Mouse (Mus musculus): Measurements from ENCODE around the gene Atp6v1a. TPM values are rescaled to one million over a fixed set of nuclear protein-coding genes. Genes with fewer than 3 reads are reported as not detected.

Gene Atp6v1a
- total RNA-seq, 2 experiments from 2014 or later = 17.0 to 20.1 TPM

GRCm38 (mm10) chr16:44039112-44039511 is 100.4 kb downstream of the Atp6v1a start:
- TF ChIP-seq CTCF (IDR thresholded peaks at IDR 0.05) = peak; percentile 31; the same call in 1 of the 2 replicates
- intact Hi-C loops (cut with DNase I) = no loop called here
- no peak for DNase-seq
- Histone ChIP-seq H3K4me3 (no peak overlapping the region), H3K27ac (no peak overlapping the region)

Other genes starting within 250 kb of the Atp6v1a start
- 1 to 10 TPM; 1.5 to 3.2 TPM for gene Ccdc191, start 249.9 kb downstream of the Atp6v1a start, total RNA-seq (2021)
- 10 to 100 TPM; 11.0 to 11.4 TPM for gene Qtrt2, start 212.9 kb downstream of the Atp6v1a start, total RNA-seq (2021)
- gene Zdhhc23, start 159.9 kb downstream of the Atp6v1a start, total RNA-seq (2021) = 10 to 100 TPM in 1 of 2 experiments, 1 to 10 TPM in 1; 8.4 to 24.7 TPM
- under 1 TPM; 0.18 to 0.42 TPM for gene Gramd1c, start 76.4 kb downstream of the Atp6v1a start, total RNA-seq (2021)
- gene Naa50, start 125 bp upstream of the Atp6v1a start, total RNA-seq (2021) = 100 to 1,000 TPM; 181 to 195 TPM
- gene Usf3, start 33.5 kb upstream of the Atp6v1a start, total RNA-seq (2021) = 10 to 100 TPM; 41.6 to 47.9 TPM
- gene Sidt1, start 193.5 kb upstream of the Atp6v1a start, total RNA-seq (2021) = under 1 TPM; 0.08 to 0.11 TPM
- 1 to 10 TPM; 6.6 to 7.7 TPM for gene Spice1, start 207.4 kb upstream of the Atp6v1a start, total RNA-seq (2021)